31 mouse cellular contexts compared by ENCODE assay signal in genomic region chr17:43622076-43622475, GRCm38 (mm10). TPM values are rescaled to one million over a fixed set of nuclear protein-coding genes. Genes with fewer than 3 reads are reported as not detected.
DNase-seq lines count a peak whose midpoint lies in the region; ATAC-seq and TF ChIP-seq lines count a peak whose summit lies in the region.
"Had no signal": no experiment of that assay in that cellular context is flagged by ENCODE, and none has a peak within 500 bp of the region (broad histone marks: within the 10 kb centered on the region; RNA-seq: fewer than 3 reads in every experiment).

No protein-coding gene starts in this region.

- no peak overlapping the region for H3K27ac ChIP-seq in heart, embryonic 10.5 days
- no peak overlapping the region for H3K27ac ChIP-seq in liver, adult 2 months (replicated peaks; ENCODE audit: insufficient read depth, low read depth, low read length)
- no peak overlapping the region for H3K27ac ChIP-seq in liver, embryonic 11.5 days (ENCODE audit: low read depth, low read length)
- H3K27ac ChIP-seq in intestine, embryonic 15.5 days, result no peak overlapping the region
- H3K27ac ChIP-seq in intestine, postnatal 0 days (ENCODE audit: low read depth, low read length), result no peak overlapping the region
- H3K27ac ChIP-seq: embryonic facial prominence, embryonic 13.5 days; embryonic facial prominence, embryonic 15.5 days; forebrain, embryonic 10.5 days; forebrain, embryonic 12.5 days had no signal

- no peak overlapping the region for H3K4me2 ChIP-seq in liver, embryonic 11.5 days
- H3K4me2 ChIP-seq in intestine, embryonic 15.5 days (replicated peaks), result no peak overlapping the region
- H3K4me2 ChIP-seq in intestine, postnatal 0 days (replicated peaks; ENCODE audit: low read depth), result no peak overlapping the region
- H3K4me2 ChIP-seq: embryonic facial prominence, embryonic 13.5 days; embryonic facial prominence, embryonic 15.5 days; forebrain, embryonic 12.5 days had no signal

- ATAC-seq in liver, embryonic 11.5 days (replicated peaks; ENCODE audit: low FRiP score), result no peak
- ATAC-seq in intestine, embryonic 15.5 days, result peak; percentile 59; the same call in 1 of the 2 replicates
- ATAC-seq in intestine, postnatal 0 days, result peak; percentile 56
- ATAC-seq: activated CD4-positive, CD25-positive, alpha-beta regulatory T cell, adult 4 months; CD4-positive, CD25-positive, alpha-beta regulatory T cell, adult 4 months; forebrain, embryonic 14.5 days; Patski had no signal

- no peaks in the 10 kb centered on the region for H3K79me2 ChIP-seq in liver, adult 2 months (ENCODE audit: control insufficient read depth, insufficient read depth, low read length)

- peak; percentile 11 for DNase-seq in heart, embryonic 10.5 days (ENCODE audit: low spot score)
- no peak for DNase-seq in heart, postnatal 36 days
- DNase-seq in liver, adult 2 months (ENCODE audit: extremely low read depth, low read depth, low spot score), result peak; percentile 5
- DNase-seq in liver, embryonic 11.5 days (ENCODE audit: low spot score), result no peak
- no peak for DNase-seq in layer of hippocampus, postnatal 10 days (ENCODE audit: low spot score in 2 of 2)
- DNase-seq: adrenal gland, adult 8-10 months; adrenal gland, postnatal 14 days; B cell, adult 2 months; cerebellum, adult 11 months; cerebellum, adult 18-20 months; cerebellum, adult 8-10 months; cerebellum, adult 9-11 months; cerebellum, postnatal 14 days; cerebellum, postnatal 36 days; embryo, embryonic 11 days had no signal

- no peaks in the 10 kb centered on the region for H3K4me1 ChIP-seq in heart, embryonic 10.5 days
- no peaks in the 10 kb centered on the region for H3K4me1 ChIP-seq in liver, adult 2 months (ENCODE audit: control insufficient read depth, insufficient read depth, low read length)
- H3K4me1 ChIP-seq in liver, embryonic 11.5 days (replicated peaks; ENCODE audit: control insufficient read depth, insufficient read depth, low read length), result no peaks in the 10 kb centered on the region
- H3K4me1 ChIP-seq in intestine, embryonic 15.5 days (replicated peaks), result no peaks in the 10 kb centered on the region
- no peaks in the 10 kb centered on the region for H3K4me1 ChIP-seq in intestine, postnatal 0 days (replicated peaks; ENCODE audit: control insufficient read depth, insufficient read depth, low read length)
- H3K4me1 ChIP-seq: embryonic facial prominence, embryonic 13.5 days; embryonic facial prominence, embryonic 15.5 days; forebrain, embryonic 10.5 days; forebrain, embryonic 12.5 days had no signal

- no peak for TF ChIP-seq POLR2A in liver, adult 2 months (IDR thresholded peaks at IDR 0.05; ENCODE audit: extremely low read depth, insufficient read depth, low read length)

- H3K4me3 ChIP-seq in heart, embryonic 10.5 days, result no peak overlapping the region
- H3K4me3 ChIP-seq in liver, adult 2 months (ENCODE audit: insufficient read depth, low read depth, low read length), result no peak overlapping the region
- no peak overlapping the region for H3K4me3 ChIP-seq in liver, embryonic 11.5 days (ENCODE audit: low read depth, low read length)
- H3K4me3 ChIP-seq in intestine, embryonic 15.5 days (replicated peaks), result no peak overlapping the region
- no peak overlapping the region for H3K4me3 ChIP-seq in intestine, postnatal 0 days (ENCODE audit: low read depth, low read length)
- H3K4me3 ChIP-seq: embryonic facial prominence, embryonic 13.5 days; embryonic facial prominence, embryonic 15.5 days; erythroblast, embryonic 14.5 days; forebrain, embryonic 10.5 days; forebrain, embryonic 12.5 days had no signal

- intact Hi-C loops in heart, postnatal 36 days (cut with DNase I), result no loop called here

- no peaks in the 10 kb centered on the region for H3K36me3 ChIP-seq in heart, embryonic 10.5 days
- no peaks in the 10 kb centered on the region for H3K36me3 ChIP-seq in liver, adult 2 months (ENCODE audit: control insufficient read depth, insufficient read depth, low read length)
- no peaks in the 10 kb centered on the region for H3K36me3 ChIP-seq in liver, embryonic 11.5 days (ENCODE audit: control insufficient read depth, insufficient read depth, low read length)
- H3K36me3 ChIP-seq in intestine, embryonic 15.5 days, result no peaks in the 10 kb centered on the region
- no peaks in the 10 kb centered on the region for H3K36me3 ChIP-seq in intestine, postnatal 0 days (ENCODE audit: control insufficient read depth, insufficient read depth)
- H3K36me3 ChIP-seq: embryonic facial prominence, embryonic 13.5 days; embryonic facial prominence, embryonic 15.5 days; forebrain, embryonic 10.5 days; forebrain, embryonic 12.5 days; G1E had no signal

- no peaks in the 10 kb centered on the region for H3K9me3 ChIP-seq in heart, embryonic 10.5 days
- no peaks in the 10 kb centered on the region for H3K9me3 ChIP-seq in liver, embryonic 11.5 days (ENCODE audit: control insufficient read depth, low read length)
- H3K9me3 ChIP-seq in intestine, embryonic 15.5 days, result no peaks in the 10 kb centered on the region
- H3K9me3 ChIP-seq in intestine, postnatal 0 days (ENCODE audit: control insufficient read depth), result no peaks in the 10 kb centered on the region
- H3K9me3 ChIP-seq: embryonic facial prominence, embryonic 13.5 days; embryonic facial prominence, embryonic 15.5 days; forebrain, embryonic 12.5 days had no signal

- TF ChIP-seq CTCF in liver, adult 2 months (IDR thresholded peaks at IDR 0.05; ENCODE audit: low read depth, low read length), result no peak
- no peak for TF ChIP-seq CTCF in intestine, postnatal 0 days (IDR thresholded peaks at IDR 0.05; ENCODE audit: low read depth)

- 86% methylated on average over 10 of the region's 10 CpGs for WGBS in heart, embryonic 10.5 days
- WGBS in liver, adult 2 months, result 69% methylated on average over 10 of the region's 10 CpGs
- 82% methylated on average over 10 of the region's 10 CpGs for WGBS in liver, embryonic 11.5 days
- WGBS in intestine, embryonic 15.5 days, result 84% methylated on average over 10 of the region's 10 CpGs
- WGBS in intestine, postnatal 0 days, result 61% methylated on average over 10 of the region's 10 CpGs

- peaks cover 14% of the 10 kb centered on the region; the same call in 1 of the 2 replicates for H3K27me3 ChIP-seq in heart, embryonic 10.5 days (ENCODE audit: insufficient read depth, poor library complexity, severe bottlenecking)
- no peaks in the 10 kb centered on the region; the same call in 1 of the 2 replicates for H3K27me3 ChIP-seq in liver, adult 2 months (ENCODE audit: control insufficient read depth, insufficient read depth, low read length)
- no peaks in the 10 kb centered on the region; the same call in 1 of the 2 replicates for H3K27me3 ChIP-seq in liver, embryonic 11.5 days (replicated peaks; ENCODE audit: control insufficient read depth, insufficient read depth, low read length)
- no peaks in the 10 kb centered on the region for H3K27me3 ChIP-seq in intestine, embryonic 15.5 days (replicated peaks)
- peaks cover 2% of the 10 kb centered on the region; the same call in 1 of the 2 replicates for H3K27me3 ChIP-seq in intestine, postnatal 0 days (replicated peaks; ENCODE audit: control insufficient read depth, insufficient read depth, low read length)
- H3K27me3 ChIP-seq: CH12.LX, Patski had no signal

- no peak overlapping the region for H3K9ac ChIP-seq in liver, adult 2 months (ENCODE audit: low read depth, low read length)
- H3K9ac ChIP-seq in liver, embryonic 11.5 days (ENCODE audit: low read depth, low read length), result no peak overlapping the region
- no peak overlapping the region for H3K9ac ChIP-seq in intestine, embryonic 15.5 days
- no peak overlapping the region for H3K9ac ChIP-seq in intestine, postnatal 0 days (ENCODE audit: low read depth, low read length)
- H3K9ac ChIP-seq: embryonic facial prominence, embryonic 13.5 days; embryonic facial prominence, embryonic 15.5 days; forebrain, embryonic 12.5 days had no signal

RNA-seq across cellular contexts. Expression of gene Tdrd6, which starts 8.0 kb away (rescaled TPM):
- 0.04 TPM in 1 of 2 replicates, not detected in the other for polyA plus RNA-seq in heart, embryonic 10.5 days (2016; fragmentation: Nextera tagmentation; extraction: Ambion mirVana)
- not detected for total RNA-seq in heart, postnatal 36 days (2021)
- total RNA-seq in liver, adult 2 months (2014; rRNA removed), result not detected in 2 replicates
- polyA plus RNA-seq in liver, adult 2 months (2012; rRNA removed), result not detected in 2 replicates
- polyA plus RNA-seq in liver, embryonic 11.5 days (2014; fragmentation: Nextera tagmentation; extraction: Ambion mirVana), result 0.15 TPM in 1 of 2 replicates, not detected in the other
- polyA plus RNA-seq in intestine, embryonic 15.5 days (2015; fragmentation: Nextera tagmentation; extraction: Ambion mirVana), result 0.46 and 0.73 TPM in 2 replicates
- polyA plus RNA-seq in intestine, postnatal 0 days (2015; fragmentation: Nextera tagmentation; extraction: Ambion mirVana), result 2.5 and 2.6 TPM in 2 replicates
- total RNA-seq in layer of hippocampus, postnatal 10 days (2021), result under 1 TPM; 0.62 to 0.80 TPM
- total RNA-seq: adrenal gland, adult 18-20 months; adrenal gland, adult 8-10 months; adrenal gland, postnatal 14 days; CH12.LX; common myeloid progenitor, adult 5-6 weeks had no signal
- polyA plus RNA-seq: activated CD4-positive, CD25-positive, alpha-beta regulatory T cell, adult 4 months; CD4-positive, CD25-positive, alpha-beta regulatory T cell, adult 4 months; embryonic facial prominence, embryonic 11.5 days; erythroblast, embryonic 14.5 days; G1E had no signal

RNA-seq across cellular contexts. Expression of gene Slc25a27, which starts 44.9 kb away (rescaled TPM):
- 12.5 and 19.9 TPM in 2 replicates for polyA plus RNA-seq in heart, embryonic 10.5 days (2016; fragmentation: Nextera tagmentation; extraction: Ambion mirVana)
- total RNA-seq in heart, postnatal 36 days (2021), result 1 to 10 TPM; 3.0 to 3.4 TPM
- total RNA-seq in liver, adult 2 months (2014; rRNA removed), result 2.6 and 3.0 TPM in 2 replicates
- polyA plus RNA-seq in liver, adult 2 months (2012; rRNA removed), result 0.42 and 1.2 TPM in 2 replicates
- 4.4 and 6.0 TPM in 2 replicates for polyA plus RNA-seq in liver, embryonic 11.5 days (2014; fragmentation: Nextera tagmentation; extraction: Ambion mirVana)
- polyA plus RNA-seq in intestine, embryonic 15.5 days (2015; fragmentation: Nextera tagmentation; extraction: Ambion mirVana), result 12.1 and 13.7 TPM in 2 replicates
- 2.9 and 3.2 TPM in 2 replicates for polyA plus RNA-seq in intestine, postnatal 0 days (2015; fragmentation: Nextera tagmentation; extraction: Ambion mirVana)
- 10 to 100 TPM; 30.9 to 34.5 TPM for total RNA-seq in layer of hippocampus, postnatal 10 days (2021)
- polyA plus RNA-seq: erythroblast, embryonic 14.5 days; G1E had no signal

RNA-seq across cellular contexts. Expression of gene Cyp39a1, which starts 45.1 kb away (rescaled TPM):
- 14.7 and 20.2 TPM in 2 replicates for polyA plus RNA-seq in heart, embryonic 10.5 days (2016; fragmentation: Nextera tagmentation; extraction: Ambion mirVana)
- total RNA-seq in heart, postnatal 36 days (2021), result 1 to 10 TPM; 6.7 TPM
- 39.7 and 51.4 TPM in 2 replicates for total RNA-seq in liver, adult 2 months (2014; rRNA removed)
- polyA plus RNA-seq in liver, adult 2 months (2012; rRNA removed), result 9.0 and 9.6 TPM in 2 replicates
- polyA plus RNA-seq in liver, embryonic 11.5 days (2014; fragmentation: Nextera tagmentation; extraction: Ambion mirVana), result 4.1 and 4.2 TPM in 2 replicates
- polyA plus RNA-seq in intestine, embryonic 15.5 days (2015; fragmentation: Nextera tagmentation; extraction: Ambion mirVana), result 16.5 and 18.7 TPM in 2 replicates
- 5.7 and 6.8 TPM in 2 replicates for polyA plus RNA-seq in intestine, postnatal 0 days (2015; fragmentation: Nextera tagmentation; extraction: Ambion mirVana)
- total RNA-seq in layer of hippocampus, postnatal 10 days (2021), result 1 to 10 TPM; 1.5 to 2.1 TPM
- total RNA-seq: G1E had no signal
- polyA plus RNA-seq: erythroblast, embryonic 14.5 days; G1E had no signal

RNA-seq across cellular contexts. Expression of gene Pla2g7, which starts 54.2 kb away (rescaled TPM):
- 12.0 and 12.5 TPM in 2 replicates for polyA plus RNA-seq in heart, embryonic 10.5 days (2016; fragmentation: Nextera tagmentation; extraction: Ambion mirVana)
- total RNA-seq in heart, postnatal 36 days (2021), result 1 to 10 TPM; 6.9 to 9.9 TPM
- 2.0 and 2.1 TPM in 2 replicates for total RNA-seq in liver, adult 2 months (2014; rRNA removed)
- polyA plus RNA-seq in liver, adult 2 months (2012; rRNA removed), result 0.50 and 0.86 TPM in 2 replicates
- polyA plus RNA-seq in liver, embryonic 11.5 days (2014; fragmentation: Nextera tagmentation; extraction: Ambion mirVana), result 3.1 and 3.7 TPM in 2 replicates
- 12.0 and 12.7 TPM in 2 replicates for polyA plus RNA-seq in intestine, embryonic 15.5 days (2015; fragmentation: Nextera tagmentation; extraction: Ambion mirVana)
- polyA plus RNA-seq in intestine, postnatal 0 days (2015; fragmentation: Nextera tagmentation; extraction: Ambion mirVana), result 27.9 and 31.9 TPM in 2 replicates
- total RNA-seq in layer of hippocampus, postnatal 10 days (2021), result 10 to 100 TPM; 86.1 to 92.7 TPM
- total RNA-seq: CH12.LX, G1E had no signal
- polyA plus RNA-seq: erythroblast, embryonic 14.5 days; G1E had no signal

Comparison
In these comparisons a context has a peak if more than half of its experiments do, and no peak if none do; other contexts are left out.
1. DNase-seq: peak in heart, embryonic 10.5 days (single experiment) and liver, adult 2 months (single experiment); none in heart, postnatal 36 days (0 of 2), liver, embryonic 11.5 days (single experiment) and layer of hippocampus, postnatal 10 days (0 of 2).